In genomic region chr10:111441034-111441440, GRCm38 (mm10) we compare ENCODE assay signal across 15 mouse cellular contexts. TPM values are rescaled to one million over a fixed set of nuclear protein-coding genes. Genes with fewer than 3 reads are reported as not detected.
DNase-seq lines count a peak whose midpoint lies in the region; ATAC-seq lines count a peak whose summit lies in the region.
"Had no signal": no experiment of that assay in that cellular context is flagged by ENCODE, and none has a peak within 500 bp of the region (broad histone marks: within the 10 kb centered on the region; RNA-seq: fewer than 3 reads in every experiment).

No protein-coding gene starts in this region.

- H3K4me3 ChIP-seq in forebrain, embryonic 16.5 days (replicated peaks; ENCODE audit: low read length): no peak overlapping the region
- H3K4me3 ChIP-seq in forebrain, embryonic 14.5 days (ENCODE audit: low read depth, low read length): no peak overlapping the region
- H3K4me3 ChIP-seq in midbrain, embryonic 14.5 days (replicated peaks; ENCODE audit: low read depth, low read length): no peak overlapping the region
- no peak overlapping the region for H3K4me3 ChIP-seq in midbrain, embryonic 10.5 days
- H3K4me3 ChIP-seq in liver, embryonic 12.5 days: no peak overlapping the region
- H3K4me3 ChIP-seq: embryonic facial prominence, embryonic 13.5 days; hindbrain, embryonic 13.5 days; neural tube, embryonic 13.5 days had no signal

- H3K4me2 ChIP-seq in forebrain, embryonic 16.5 days (ENCODE audit: low read length): no peak overlapping the region
- H3K4me2 ChIP-seq in forebrain, embryonic 14.5 days (ENCODE audit: low read length): no peak overlapping the region
- no peak overlapping the region for H3K4me2 ChIP-seq in midbrain, embryonic 14.5 days (ENCODE audit: low read length)
- no peak overlapping the region for H3K4me2 ChIP-seq in liver, embryonic 12.5 days
- H3K4me2 ChIP-seq: embryonic facial prominence, embryonic 13.5 days; hindbrain, embryonic 13.5 days; neural tube, embryonic 13.5 days had no signal

- H3K4me1 ChIP-seq in forebrain, embryonic 16.5 days (replicated peaks; ENCODE audit: control insufficient read depth, insufficient read depth, low read length): 0 out of 2 replicates have a peak, but pooled peaks cover 4% of the 10 kb centered on the region
- no peaks in the 10 kb centered on the region for H3K4me1 ChIP-seq in forebrain, embryonic 14.5 days (ENCODE audit: control insufficient read depth, insufficient read depth, low read length)
- H3K4me1 ChIP-seq in midbrain, embryonic 14.5 days (ENCODE audit: control insufficient read depth, insufficient read depth, low read length): peaks cover 3% of the 10 kb centered on the region; the same call in 1 of the 2 replicates
- H3K4me1 ChIP-seq in midbrain, embryonic 10.5 days: peaks cover 10% of the 10 kb centered on the region; the same call in 1 of the 2 replicates
- H3K4me1 ChIP-seq in liver, embryonic 12.5 days: peaks cover 31% of the 10 kb centered on the region
- H3K4me1 ChIP-seq: embryonic facial prominence, embryonic 13.5 days; hindbrain, embryonic 13.5 days; neural tube, embryonic 13.5 days had no signal

- WGBS in forebrain, embryonic 16.5 days: 65% methylated on average over 3 of the region's 3 CpGs
- WGBS in forebrain, embryonic 14.5 days: 60% methylated on average over 3 of the region's 3 CpGs
- WGBS in midbrain, embryonic 14.5 days: 47% methylated on average over 3 of the region's 3 CpGs
- WGBS in midbrain, embryonic 10.5 days: 70% methylated on average over 3 of the region's 3 CpGs
- 35% methylated on average over 3 of the region's 3 CpGs for WGBS in liver, embryonic 12.5 days (ENCODE audit: insufficient replicate concordance)

- H3K36me3 ChIP-seq in forebrain, embryonic 16.5 days (ENCODE audit: control insufficient read depth, insufficient read depth): no peaks in the 10 kb centered on the region
- no peaks in the 10 kb centered on the region for H3K36me3 ChIP-seq in forebrain, embryonic 14.5 days (ENCODE audit: control insufficient read depth, insufficient read depth, low read length)
- no peaks in the 10 kb centered on the region for H3K36me3 ChIP-seq in midbrain, embryonic 14.5 days (ENCODE audit: control insufficient read depth, insufficient read depth, low read length)
- no peaks in the 10 kb centered on the region for H3K36me3 ChIP-seq in midbrain, embryonic 10.5 days
- H3K36me3 ChIP-seq in liver, embryonic 12.5 days: no peaks in the 10 kb centered on the region
- no peaks in the 10 kb centered on the region for H3K36me3 ChIP-seq in splenic B cell, adult 2 months (ENCODE audit: control insufficient read depth, insufficient read depth, low read length, poor library complexity, severe bottlenecking)
- H3K36me3 ChIP-seq: embryonic facial prominence, embryonic 13.5 days; hindbrain, embryonic 13.5 days; neural tube, embryonic 13.5 days had no signal

- DNase-seq in forebrain, embryonic 14.5 days (ENCODE audit: low spot score): no peak
- DNase-seq in midbrain, embryonic 14.5 days: peak; percentile 18
- no peak for DNase-seq in midbrain, embryonic 10.5 days (ENCODE audit: low spot score)
- peak; percentile 62 for DNase-seq in splenic B cell, adult 2 months (ENCODE audit: low read depth, low spot score)
- no peak for DNase-seq in gastrocnemius, adult 8-10 months (ENCODE audit: low spot score in 2 of 2)
- no peak for DNase-seq in gastrocnemius, postnatal 4 days (ENCODE audit: low spot score in 2 of 2)
- DNase-seq: adrenal gland, postnatal 36 days; cerebellum, adult 18-20 months; kidney, adult 9 months had no signal

- H3K27me3 ChIP-seq in forebrain, embryonic 16.5 days (replicated peaks; ENCODE audit: control insufficient read depth, insufficient read depth, low read length): no peaks in the 10 kb centered on the region
- H3K27me3 ChIP-seq in forebrain, embryonic 14.5 days (replicated peaks; ENCODE audit: control insufficient read depth, insufficient read depth, low read length): no peaks in the 10 kb centered on the region
- no peaks in the 10 kb centered on the region for H3K27me3 ChIP-seq in midbrain, embryonic 14.5 days (ENCODE audit: control insufficient read depth, insufficient read depth, low read length)
- H3K27me3 ChIP-seq in midbrain, embryonic 10.5 days (ENCODE audit: low read depth, poor library complexity, severe bottlenecking): no peaks in the 10 kb centered on the region
- H3K27me3 ChIP-seq in liver, embryonic 12.5 days (replicated peaks): no peaks in the 10 kb centered on the region
- H3K27me3 ChIP-seq in splenic B cell, adult 2 months (ENCODE audit: control insufficient read depth, insufficient read depth, low read length, poor library complexity, severe bottlenecking): no peaks in the 10 kb centered on the region
- H3K27me3 ChIP-seq: embryonic facial prominence, embryonic 13.5 days; hindbrain, embryonic 13.5 days; neural tube, embryonic 13.5 days had no signal

- H3K9ac ChIP-seq in forebrain, embryonic 16.5 days (replicated peaks; ENCODE audit: low read depth, low read length): no peak overlapping the region
- no peak overlapping the region for H3K9ac ChIP-seq in forebrain, embryonic 14.5 days (ENCODE audit: low read length)
- no peak overlapping the region for H3K9ac ChIP-seq in midbrain, embryonic 14.5 days (replicated peaks; ENCODE audit: low read length)
- H3K9ac ChIP-seq in liver, embryonic 12.5 days: no peak overlapping the region
- H3K9ac ChIP-seq: embryonic facial prominence, embryonic 13.5 days; hindbrain, embryonic 13.5 days; neural tube, embryonic 13.5 days had no signal

- H3K27ac ChIP-seq in forebrain, embryonic 16.5 days (ENCODE audit: low read length): no peak overlapping the region
- no peak overlapping the region for H3K27ac ChIP-seq in forebrain, embryonic 14.5 days (ENCODE audit: low read depth, low read length)
- H3K27ac ChIP-seq in midbrain, embryonic 14.5 days (replicated peaks; ENCODE audit: low read depth, low read length): no peak overlapping the region
- no peak overlapping the region for H3K27ac ChIP-seq in midbrain, embryonic 10.5 days (replicated peaks)
- peak overlapping the region; percentile 26; the same call in 1 of the 2 replicates for H3K27ac ChIP-seq in liver, embryonic 12.5 days
- H3K27ac ChIP-seq: embryonic facial prominence, embryonic 13.5 days; hindbrain, embryonic 13.5 days; neural tube, embryonic 13.5 days had no signal

- no peaks in the 10 kb centered on the region for H3K9me3 ChIP-seq in forebrain, embryonic 16.5 days (ENCODE audit: control insufficient read depth, low read length)
- no peaks in the 10 kb centered on the region for H3K9me3 ChIP-seq in forebrain, embryonic 14.5 days (replicated peaks; ENCODE audit: control insufficient read depth, low read length)
- no peaks in the 10 kb centered on the region for H3K9me3 ChIP-seq in midbrain, embryonic 14.5 days (ENCODE audit: control insufficient read depth, low read length)
- no peaks in the 10 kb centered on the region for H3K9me3 ChIP-seq in midbrain, embryonic 10.5 days (replicated peaks)
- no peaks in the 10 kb centered on the region for H3K9me3 ChIP-seq in liver, embryonic 12.5 days (replicated peaks)
- H3K9me3 ChIP-seq: embryonic facial prominence, embryonic 13.5 days; hindbrain, embryonic 13.5 days; neural tube, embryonic 13.5 days had no signal

- ATAC-seq in forebrain, embryonic 16.5 days: peak; percentile 65
- ATAC-seq in forebrain, embryonic 14.5 days: no peak
- no peak for ATAC-seq in midbrain, embryonic 14.5 days (ENCODE audit: low FRiP score, low TSS enrichment)
- peak; percentile 62 for ATAC-seq in liver, embryonic 12.5 days
- ATAC-seq: Patski had no signal

RNA-seq across cellular contexts. Expression of gene Nap1l1, which starts 32.0 kb away (rescaled TPM):
- 199 and 215 TPM in 2 replicates for polyA plus RNA-seq in forebrain, embryonic 16.5 days (2015; fragmentation: Nextera tagmentation; extraction: Ambion mirVana)
- polyA plus RNA-seq in forebrain, embryonic 14.5 days (2014; fragmentation: Nextera tagmentation; extraction: Ambion mirVana): 235 and 238 TPM in 2 replicates
- polyA plus RNA-seq in midbrain, embryonic 14.5 days (2014; fragmentation: Nextera tagmentation; extraction: Ambion mirVana): 182 and 206 TPM in 2 replicates
- 355 and 424 TPM in 2 replicates for polyA plus RNA-seq in midbrain, embryonic 10.5 days (2016; fragmentation: Nextera tagmentation; extraction: Ambion mirVana)
- 174 and 178 TPM in 2 replicates for polyA plus RNA-seq in liver, embryonic 12.5 days (2016; fragmentation: Nextera tagmentation; extraction: Ambion mirVana)
- total RNA-seq in gastrocnemius, adult 8-10 months (2022): 10 to 100 TPM; 53.4 to 66.1 (median 59.2) TPM
- 100 to 1,000 TPM; 124 to 133 TPM for total RNA-seq in gastrocnemius, postnatal 4 days (2021)

Comparison
In these comparisons a context has a peak if more than half of its experiments do, and no peak if none do; other contexts are left out.
1. ATAC-seq: peak in forebrain, embryonic 16.5 days (single experiment) and liver, embryonic 12.5 days (single experiment); none in forebrain, embryonic 14.5 days (single experiment) and midbrain, embryonic 14.5 days (single experiment).
2. DNase-seq: peak in midbrain, embryonic 14.5 days (single experiment) and splenic B cell, adult 2 months (single experiment); none in forebrain, embryonic 14.5 days (single experiment), midbrain, embryonic 10.5 days (single experiment), gastrocnemius, adult 8-10 months (0 of 2) and gastrocnemius, postnatal 4 days (0 of 2).